Mouse (Mus musculus) retina, postnatal 1 day (tissue): ENCODE measurements at regions not wholly inside any gene's neighbourhood (a gene's known extent, or its start where the extent isn't known, plus 50 kb on each side); places are given as distances from the start of the nearest gene placed in this dataset.
A peak's percentile ranks its signal among the peaks of the same experiment; 100 is the strongest.

ENCODE experiments used
- DNase-seq: peaks from one replicate; pipeline ENCODE4 v3.0.0-alpha.2; 2012

- DNase-seq: no peak
Observed at GRCm38 (mm10) chr2:171800511-171801268, 242.6 kb downstream of the Cbln4 start.

- DNase-seq: no peak
Observed at GRCm38 (mm10) chr2:171799351-171799750, 243.9 kb downstream of the Cbln4 start.

- DNase-seq: no peak
Observed at GRCm38 (mm10) chr2:171790686-171791085, 252.6 kb downstream of the Cbln4 start.

- DNase-seq: no peak
Observed at GRCm38 (mm10) chr2:171766193-171766930, 276.9 kb downstream of the Cbln4 start.

- no peak for DNase-seq
Observed at GRCm38 (mm10) chr2:171765071-171765470, 278.2 kb downstream of the Cbln4 start.

- DNase-seq: no peak
Observed at GRCm38 (mm10) chr2:171753502-171753901, 289.8 kb downstream of the Cbln4 start.

- no peak for DNase-seq
Observed at GRCm38 (mm10) chr2:171747162-171747561, 296.1 kb downstream of the Cbln4 start.

GRCm38 (mm10) chr2:171743111-171743510, 300.2 kb downstream of the Cbln4 start:
- DNase-seq: no peak

- no peak for DNase-seq
Observed at GRCm38 (mm10) chr2:171742706-171743105, 300.6 kb downstream of the Cbln4 start.

GRCm38 (mm10) chr2:171737761-171738160, 305.5 kb downstream of the Cbln4 start:
- DNase-seq: no peak

GRCm38 (mm10) chr2:171735061-171735490, 308.2 kb downstream of the Cbln4 start:
- no peak for DNase-seq

GRCm38 (mm10) chr2:171734634-171734987, 308.7 kb downstream of the Cbln4 start:
- DNase-seq: no peak

GRCm38 (mm10) chr2:171733965-171734633, 309.2 kb downstream of the Cbln4 start:
- DNase-seq: no peak

- DNase-seq: no peak
Observed at GRCm38 (mm10) chr2:171719269-171719668, 324.0 kb downstream of the Cbln4 start.

- DNase-seq: no peak
Observed at GRCm38 (mm10) chr2:171718855-171719254, 324.4 kb downstream of the Cbln4 start.

- no peak for DNase-seq
Observed at GRCm38 (mm10) chr2:171712816-171713570, 330.3 kb downstream of the Cbln4 start.

- no peak for DNase-seq
Observed at GRCm38 (mm10) chr2:171693526-171693925, 349.7 kb downstream of the Cbln4 start.

GRCm38 (mm10) chr2:171690781-171691180, 352.5 kb downstream of the Cbln4 start:
- DNase-seq: no peak

GRCm38 (mm10) chr2:171689102-171689501, 354.2 kb downstream of the Cbln4 start:
- peak; percentile 12 for DNase-seq

GRCm38 (mm10) chr2:171677998-171678397, 365.3 kb downstream of the Cbln4 start:
- no peak for DNase-seq

GRCm38 (mm10) chr2:171677128-171677527, 366.1 kb downstream of the Cbln4 start:
- no peak for DNase-seq

GRCm38 (mm10) chr2:171676083-171676482, 367.2 kb downstream of the Cbln4 start:
- peak; percentile 20 for DNase-seq

GRCm38 (mm10) chr2:171675411-171675810, 367.9 kb downstream of the Cbln4 start:
- DNase-seq: no peak
